Mouse (Mus musculus) neural tube, embryonic 14.5 days (tissue): ENCODE data around the gene Ints13. TPM values are rescaled to one million over a fixed set of nuclear protein-coding genes. Genes with fewer than 3 reads are reported as not detected.
"Not testable (repeated sequence)": the region's sequence is repeated elsewhere in the genome, so short reads cannot be mapped to it uniquely, and the experiment has no call there.

ENCODE experiments used
- ATAC-seq: fragments of 200-750 bp; cut with Nextera tagmentation; 2 replicates; pipeline ENCODE4 v1.8.0; 2017; ENCODE audit warnings: low read depth, mild to moderate bottlenecking, moderate TSS enrichment, moderate library complexity
- H3K27ac ChIP-seq: fragments of 300-500 bp; sonication (generic); 2 replicates; pipeline ENCODE4 v1.5.1; 2014; ENCODE audit warnings: low read depth, mild to moderate bottlenecking, control low read depth, low read length, moderate library complexity, mixed read lengths
- H3K27me3 ChIP-seq: fragments of 300-500 bp; sonication (generic); 2 replicates; pipeline ENCODE4 v1.6.1; 2014; ENCODE audit warnings: low read length; ENCODE audit not compliant: control insufficient read depth, insufficient read depth
- H3K36me3 ChIP-seq: fragments of 300-500 bp; sonication (generic); 2 replicates; pipeline ENCODE4 v1.6.1; 2014; ENCODE audit warnings: low read length, mixed read lengths; ENCODE audit not compliant: control insufficient read depth, insufficient read depth
- H3K4me1 ChIP-seq: fragments of 300-500 bp; sonication (generic); 2 replicates; pipeline ENCODE4 v1.6.1; 2014; ENCODE audit warnings: low read length; ENCODE audit not compliant: control insufficient read depth, insufficient read depth
- H3K4me2 ChIP-seq: fragments of 300-500 bp; sonication (generic); 2 replicates; pipeline ENCODE4 v1.6.1; 2014; ENCODE audit warnings: mild to moderate bottlenecking, low read depth, low read length, control low read depth
- H3K4me3 ChIP-seq: fragments of 300-500 bp; sonication (generic); 2 replicates; pipeline ENCODE4 v1.5.1; 2014; ENCODE audit warnings: low read depth, low read length, control low read depth, mixed read lengths
- H3K9ac ChIP-seq: fragments of 300-500 bp; sonication (generic); replicated peaks from 2 replicates; pipeline ENCODE4 v1.6.1; 2014; ENCODE audit warnings: low read depth, mild to moderate bottlenecking, control low read depth, low read length, mixed read lengths
- H3K9me3 ChIP-seq: fragments of 300-500 bp; sonication (generic); 2 replicates; pipeline ENCODE4 v1.6.1; 2016; ENCODE audit warnings: low read length; ENCODE audit not compliant: control insufficient read depth
- WGBS: fragments of 180-500 bp; shearing (Covaris S2); extraction: QIAGEN DNeasy Blood & Tissue Kit; methylation state at CpG from one replicate; pipeline ENCODE4 v1.1.7; 2014; 5-methylcytosine and 5-hydroxymethylcytosine counted together
- polyA plus RNA-seq: library from polyadenylated mRNA; unstranded; fragments of >200 nt; fragmentation: Nextera tagmentation; extraction: Ambion mirVana; gene quantifications from 2 replicates; pipeline ENCODE4 v1.2.1, GENCODE M21; 2014

The Ints13 gene
- polyA plus RNA-seq, 1 experiment from 2014 or later, result 41.1 TPM

DNA sequence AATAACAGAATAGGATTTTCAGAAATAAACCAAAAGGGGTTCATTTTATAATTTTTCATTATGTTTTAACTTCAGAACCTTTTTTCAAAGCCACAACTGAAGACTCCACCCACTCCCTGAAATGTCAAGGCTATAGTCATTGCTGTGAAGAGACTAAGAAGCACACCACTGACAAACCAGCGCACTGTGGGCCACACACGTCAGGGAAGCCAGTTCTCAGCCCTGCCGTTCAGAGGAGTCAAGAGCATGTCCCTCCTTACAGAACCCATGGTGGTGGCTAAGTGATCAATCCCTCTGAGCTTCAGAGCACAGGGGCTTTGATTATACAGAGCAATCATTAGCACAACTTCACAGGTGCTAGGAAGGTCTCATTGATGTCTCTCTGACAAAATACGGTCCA is 25.0 kb upstream of the Ints13 start:
- H3K4me3 ChIP-seq, result no peak overlapping the region
- H3K4me1 ChIP-seq, result no peaks in the 10 kb centered on the region
- H3K9ac ChIP-seq, result no peak overlapping the region
- peaks cover 50% of the 10 kb centered on the region for H3K36me3 ChIP-seq
- WGBS, result 88% methylated on average over 4 of the region's 4 CpGs
- no peaks in the 10 kb centered on the region for H3K9me3 ChIP-seq
- ATAC-seq, result no peak
- no peaks in the 10 kb centered on the region for H3K27me3 ChIP-seq
- no peak overlapping the region for H3K27ac ChIP-seq
- H3K4me2 ChIP-seq, result no peak overlapping the region

DNA sequence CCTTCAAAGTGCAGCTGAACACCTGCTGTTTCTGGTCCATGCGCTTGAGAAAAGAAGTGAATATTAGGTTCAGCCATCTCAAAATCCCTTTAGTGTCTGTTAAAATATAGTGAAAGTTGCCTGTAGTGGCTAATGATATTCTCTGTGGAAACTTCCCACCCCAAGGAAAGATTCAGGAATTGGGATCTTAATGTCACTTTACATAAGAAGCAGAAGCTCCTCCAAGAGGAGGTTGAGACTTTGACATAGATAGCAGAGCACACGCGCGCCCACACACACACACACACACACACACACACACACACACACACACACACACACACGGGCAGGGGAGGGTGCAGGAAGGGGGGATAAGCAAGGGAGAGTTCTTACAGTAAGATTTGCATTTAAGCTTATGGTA is 7.5 kb upstream of the Ints13 start:
- WGBS, result 96% methylated on average over 5 of the region's 5 CpGs
- H3K27ac ChIP-seq, result no peak overlapping the region
- H3K4me2 ChIP-seq, result no peak overlapping the region
- H3K9ac ChIP-seq, result no peak overlapping the region
- no peaks in the 10 kb centered on the region for H3K9me3 ChIP-seq
- no peaks in the 10 kb centered on the region for H3K27me3 ChIP-seq
- ATAC-seq, result no peak
- peaks cover 25% of the 10 kb centered on the region for H3K36me3 ChIP-seq
- H3K4me1 ChIP-seq, result no peaks in the 10 kb centered on the region
- no peak overlapping the region for H3K4me3 ChIP-seq

DNA sequence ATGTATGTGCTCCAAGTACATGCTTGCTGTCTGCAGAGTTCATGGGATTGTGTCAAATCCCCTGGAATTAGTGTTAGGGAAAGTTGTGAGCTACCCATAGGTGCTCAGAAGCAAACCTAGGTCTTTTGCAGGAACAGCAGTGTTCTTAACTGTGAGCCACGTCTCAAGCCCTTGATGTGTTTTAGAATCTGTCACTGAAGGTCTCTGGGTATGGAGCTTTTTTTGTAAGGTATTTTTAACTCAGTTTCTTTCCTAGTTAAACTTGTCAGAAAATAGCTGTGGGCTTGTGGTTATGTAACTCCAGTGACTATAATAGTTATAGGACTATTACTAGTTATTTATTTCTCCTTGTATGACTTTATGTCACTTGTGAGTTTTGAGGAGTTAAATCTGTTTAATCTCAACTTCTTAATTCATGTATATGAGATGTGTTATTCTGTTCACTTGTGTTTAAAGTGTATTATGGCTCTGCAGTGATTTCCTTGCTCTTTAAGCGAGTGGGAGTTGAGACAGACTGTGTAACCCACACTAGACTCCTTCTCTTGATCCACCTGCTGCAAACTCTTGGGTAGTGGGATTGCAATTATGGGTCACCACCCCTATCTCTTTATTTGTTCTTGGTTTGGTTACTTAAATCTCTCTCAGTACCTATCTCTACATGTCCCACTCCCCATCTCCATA is 5.9 kb upstream of the Ints13 start:
- H3K9ac ChIP-seq, result no peak overlapping the region
- 84% methylated on average over 2 of the region's 2 CpGs for WGBS
- H3K27ac ChIP-seq, result no peak overlapping the region
- no peak overlapping the region for H3K4me2 ChIP-seq
- H3K27me3 ChIP-seq, result no peaks in the 10 kb centered on the region
- peaks cover 8% of the 10 kb centered on the region; the same call in 1 of the 2 replicates for H3K36me3 ChIP-seq
- peaks cover 5% of the 10 kb centered on the region; the same call in 1 of the 2 replicates for H3K4me1 ChIP-seq
- no peaks in the 10 kb centered on the region for H3K9me3 ChIP-seq
- ATAC-seq, result no peak
- H3K4me3 ChIP-seq, result no peak overlapping the region

DNA sequence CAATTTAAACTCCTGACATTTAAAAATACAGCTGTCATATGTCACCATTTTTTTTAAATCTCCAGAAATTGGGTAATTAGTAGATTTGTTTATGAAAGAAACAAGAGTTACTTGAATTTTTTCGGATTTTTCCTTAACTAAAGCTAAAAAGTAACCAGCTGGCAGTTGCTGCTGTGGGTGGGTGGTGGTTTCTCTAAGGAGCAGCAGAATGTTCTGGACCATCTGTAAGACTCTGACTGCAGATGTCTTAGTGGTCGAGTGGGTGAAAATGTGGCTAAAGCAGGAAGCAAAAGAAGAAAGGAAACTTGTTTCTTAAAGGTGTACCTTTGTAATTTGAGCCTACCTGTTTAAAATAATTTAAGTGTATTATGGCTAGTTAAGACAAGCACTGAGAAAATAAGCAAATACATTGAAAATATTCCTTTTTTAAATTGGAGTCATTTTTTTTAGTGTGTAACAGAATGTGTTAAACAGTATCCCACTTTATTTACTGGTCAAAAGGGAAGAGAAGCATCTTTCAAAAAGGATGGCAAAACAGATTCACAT is 2.8 kb upstream of the Ints13 start:
- H3K9ac ChIP-seq, result no peak overlapping the region
- no peak overlapping the region for H3K4me2 ChIP-seq
- H3K9me3 ChIP-seq, result no peaks in the 10 kb centered on the region
- H3K4me1 ChIP-seq, result peaks cover 21% of the 10 kb centered on the region
- H3K27ac ChIP-seq, result no peak overlapping the region
- 54% methylated on average over 2 of the region's 2 CpGs for WGBS
- no peaks in the 10 kb centered on the region for H3K27me3 ChIP-seq
- no peak for ATAC-seq
- no peak overlapping the region for H3K4me3 ChIP-seq
- no peaks in the 10 kb centered on the region for H3K36me3 ChIP-seq

DNA sequence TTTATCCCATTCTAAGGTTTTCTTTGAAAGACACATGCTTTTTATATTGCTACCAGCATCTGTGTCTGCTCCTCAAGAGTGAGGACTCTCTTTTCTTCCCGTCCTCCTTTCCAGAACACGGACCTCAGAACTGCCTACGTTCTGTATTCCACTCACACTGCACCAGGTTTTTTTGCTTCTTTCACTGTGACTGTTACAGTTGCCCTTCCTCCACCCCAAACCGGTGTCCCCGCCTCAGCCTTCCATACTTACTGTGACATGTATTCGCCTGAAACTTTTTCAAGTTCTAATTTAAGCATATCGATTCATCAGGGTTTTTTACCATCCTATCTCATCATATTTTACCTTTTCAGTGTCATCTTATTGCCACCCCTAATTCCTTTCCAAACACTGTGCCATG is 951 bp upstream of the Ints13 start:
- Histone ChIP-seq H3K27ac (peak overlapping the region; percentile 97), H3K9me3 (no peaks in the 10 kb centered on the region), H3K9ac (peak overlapping the region; percentile 86), H3K36me3 (no peaks in the 10 kb centered on the region), H3K27me3 (no peaks in the 10 kb centered on the region), H3K4me1 (peaks cover 28% of the 10 kb centered on the region), H3K4me3 (peak overlapping the region; percentile 85), H3K4me2 (peak overlapping the region; percentile 79)
- ATAC-seq, result no peak
- WGBS, result 14% methylated on average over 7 of the region's 7 CpGs

DNA sequence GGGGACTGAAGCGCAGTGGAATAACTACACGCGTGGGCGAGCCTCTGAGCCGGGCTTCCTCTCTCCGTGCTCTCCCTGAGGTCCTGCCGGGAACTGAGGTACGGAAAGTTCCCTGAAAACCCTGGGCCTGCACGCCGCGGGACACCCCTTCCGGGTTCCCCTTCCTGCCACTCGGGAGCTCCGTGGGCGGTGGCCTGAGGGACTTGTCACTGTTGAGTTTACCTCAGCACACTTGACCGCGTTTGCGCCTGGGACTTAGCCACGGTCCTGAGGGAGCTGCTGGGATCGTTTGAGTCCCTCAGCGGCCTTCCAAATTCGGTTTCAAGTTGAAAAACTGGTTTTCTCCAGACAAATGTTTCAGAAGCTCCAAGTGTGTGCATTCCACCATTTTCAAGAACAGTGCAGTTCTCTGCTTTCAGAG is 486 bp upstream of the Ints13 start:
- peaks cover 28% of the 10 kb centered on the region for H3K4me1 ChIP-seq
- 1% methylated on average over 22 of the region's 22 CpGs for WGBS
- peak overlapping the region; percentile 85 for H3K4me3 ChIP-seq
- no peak; the same call in 1 of the 2 replicates for ATAC-seq
- peak overlapping the region; percentile 79 for H3K4me2 ChIP-seq
- no peaks in the 10 kb centered on the region for H3K27me3 ChIP-seq
- peak overlapping the region; percentile 86 for H3K9ac ChIP-seq
- no peaks in the 10 kb centered on the region for H3K36me3 ChIP-seq
- no peaks in the 10 kb centered on the region for H3K9me3 ChIP-seq
- H3K27ac ChIP-seq, result peak overlapping the region; percentile 97

DNA sequence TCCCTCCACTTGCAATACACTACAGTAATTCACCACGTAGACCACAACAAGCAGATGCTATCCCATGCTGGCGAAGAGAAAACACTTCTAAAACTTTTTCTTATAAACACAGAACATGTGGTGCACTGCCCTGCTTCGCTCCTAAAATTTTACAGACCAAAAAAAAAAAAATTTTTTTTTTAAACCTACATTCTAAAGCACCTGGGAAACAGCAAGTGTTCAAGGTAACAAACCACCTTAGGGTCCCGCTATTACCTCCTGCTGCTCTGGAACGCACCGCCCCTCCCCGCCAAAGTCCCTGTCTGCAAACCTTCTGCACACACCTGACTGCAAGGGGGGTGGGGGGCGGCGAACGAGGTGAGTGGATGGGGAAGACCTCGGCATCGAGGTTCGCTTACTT is 732 bp downstream of the Ints13 start, which contains the start of gene Fgfr1op2:
Fgfr1op2 (plus strand) TSS at position 301 of the 400 bp plus-strand sequence.
- Histone ChIP-seq H3K9me3 (no peaks in the 10 kb centered on the region), H3K4me3 (peak within 1 kb of the TSS; percentile 85), H3K4me2 (peak within 1 kb of the TSS; percentile 79), H3K9ac (peak within 1 kb of the TSS; percentile 86), H3K27me3 (no peaks in the 10 kb centered on the region), H3K27ac (peak within 1 kb of the TSS; percentile 97), H3K36me3 (no peaks in the 10 kb centered on the region), H3K4me1 (peaks cover 28% of the 10 kb centered on the region)
- 3% methylated on average over 13 of the region's 13 CpGs for WGBS
- ATAC-seq, result no peak

DNA sequence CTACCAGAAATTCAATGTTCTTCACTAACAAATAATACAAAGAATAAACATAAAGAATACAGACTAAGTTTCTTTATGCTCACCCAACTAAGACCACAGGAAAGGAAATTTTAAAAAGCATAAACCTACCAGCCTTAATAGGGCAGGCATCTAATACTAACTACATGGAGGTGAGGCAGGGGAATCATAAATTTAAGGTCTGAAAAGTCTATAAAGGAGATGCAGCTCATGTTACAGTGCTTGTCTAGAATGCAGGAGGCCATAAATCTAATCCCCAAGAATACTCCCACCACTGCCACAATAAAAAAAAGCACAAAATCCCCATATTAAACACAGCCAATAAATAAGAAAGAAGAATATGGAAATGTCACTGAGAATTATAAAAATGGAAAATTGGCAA is 5.6 kb downstream of the Ints13 start:
- Histone ChIP-seq H3K4me2 (no peak overlapping the region), H3K9me3 (no peaks in the 10 kb centered on the region), H3K4me1 (peaks cover 21% of the 10 kb centered on the region), H3K4me3 (no peak overlapping the region), H3K36me3 (no peaks in the 10 kb centered on the region), H3K27ac (no peak overlapping the region), H3K27me3 (no peaks in the 10 kb centered on the region), H3K9ac (no peak overlapping the region)
- no peak for ATAC-seq

DNA sequence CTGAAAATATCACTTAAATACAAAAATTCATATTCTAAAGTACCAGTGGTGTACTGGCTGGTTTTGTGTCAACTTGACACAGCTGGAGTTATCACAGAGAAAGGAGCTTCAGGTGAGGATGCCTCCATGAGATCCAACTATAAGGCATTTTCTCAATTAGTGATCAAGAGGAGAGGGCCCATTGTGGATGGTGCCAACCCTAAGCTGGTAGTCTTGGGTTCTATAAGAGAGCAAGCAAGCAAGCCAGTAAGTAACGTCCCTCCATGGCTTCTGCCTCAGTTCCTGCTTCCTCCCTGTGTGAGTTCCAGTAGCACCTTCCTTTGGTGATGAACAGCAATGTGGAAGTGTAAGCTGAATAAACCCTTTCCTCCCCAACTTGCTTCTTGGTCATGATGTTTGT is 15.2 kb downstream of the Ints13 start:
- not testable (repeated sequence) for H3K27me3 ChIP-seq, H3K4me3 ChIP-seq, H3K27ac ChIP-seq, ATAC-seq, H3K4me2 ChIP-seq, H3K9ac ChIP-seq, H3K9me3 ChIP-seq, H3K4me1 ChIP-seq
- WGBS, result 89% methylated on average over 1 of the region's 1 CpGs
- H3K36me3 ChIP-seq, result peaks cover 25% of the 10 kb centered on the region
